Mouse (Mus musculus): Measurements from ENCODE around the gene Tbcd.

- no peak for TF ChIP-seq CTCF (conservative IDR thresholded peaks at IDR 0.05; ENCODE audit: low read length)
- no peak for TF ChIP-seq POU5F1 (IDR thresholded peaks at IDR 0.05; ENCODE audit: borderline replicate concordance, low read length)
Measured at GRCm38 (mm10) chr11:121629529-121629928, 177.8 kb downstream of the Tbcd start.
